Mouse (Mus musculus) hindbrain, postnatal 0 days (tissue): ENCODE results near the gene Trappc3. TPM values are rescaled to one million over a fixed set of nuclear protein-coding genes. Genes with fewer than 3 reads are reported as not detected.
A peak's percentile ranks its signal among the peaks of the same experiment; 100 is the strongest.

ENCODE experiments used
- ATAC-seq: fragments of 200-750 bp; cut with Nextera tagmentation; 2 replicates; pipeline ENCODE4 v1.8.0; 2017; ENCODE audit warnings: mild to moderate bottlenecking, moderate TSS enrichment, moderate library complexity
- DNase-seq: peaks from one replicate; pipeline ENCODE4 v3.0.0-alpha.2; 2015; ENCODE audit warnings: low spot score
- H3K27ac ChIP-seq: fragments of 300-500 bp; sonication (generic); 2 replicates; pipeline ENCODE4 v1.5.1; 2014; ENCODE audit warnings: mild to moderate bottlenecking
- H3K27me3 ChIP-seq: fragments of 300-500 bp; sonication (generic); 2 replicates; pipeline ENCODE4 v1.6.1; 2014; ENCODE audit warnings: low read length, mixed read lengths; ENCODE audit not compliant: insufficient read depth
- H3K36me3 ChIP-seq: fragments of 300-500 bp; sonication (generic); 2 replicates; pipeline ENCODE4 v1.6.1; 2014; ENCODE audit warnings: low read length, mixed read lengths; ENCODE audit not compliant: insufficient read depth
- H3K4me1 ChIP-seq: fragments of 300-500 bp; sonication (generic); 2 replicates; pipeline ENCODE4 v1.6.1; 2014; ENCODE audit warnings: antibody characterized with exemption, low read length, mixed read lengths; ENCODE audit not compliant: insufficient read depth
- H3K4me2 ChIP-seq: fragments of 300-500 bp; sonication (generic); 2 replicates; pipeline ENCODE4 v1.6.1; 2014; ENCODE audit warnings: low read depth, mild to moderate bottlenecking, low read length, moderate library complexity, mixed read lengths
- H3K4me3 ChIP-seq: fragments of 300-500 bp; sonication (generic); 2 replicates; pipeline ENCODE4 v1.5.1; 2014; ENCODE audit warnings: low read length
- H3K9ac ChIP-seq: fragments of 300-500 bp; sonication (generic); replicated peaks from 2 replicates; pipeline ENCODE4 v1.6.1; 2014; ENCODE audit warnings: mild to moderate bottlenecking, low read length, moderate library complexity, mixed read lengths
- H3K9me3 ChIP-seq: fragments of 300-500 bp; sonication (generic); 2 replicates; pipeline ENCODE4 v1.6.1; 2016; ENCODE audit warnings: low read length, mixed read lengths
- CTCF ChIP-seq: IDR thresholded peaks from 2 replicates; pipeline ENCODE4 v1.5.1; 2016; ENCODE audit warnings: antibody characterized with exemption, control low read depth, low read depth
- WGBS: fragments of 180-500 bp; shearing (Covaris S2); extraction: QIAGEN DNeasy Blood & Tissue Kit; methylation state at CpG from one replicate; pipeline ENCODE4 v1.1.7; 2014; 5-methylcytosine and 5-hydroxymethylcytosine counted together
- polyA plus RNA-seq: library from polyadenylated mRNA; unstranded; fragments of >200 nt; fragmentation: Nextera tagmentation; extraction: Ambion mirVana; gene quantifications from 2 replicates; pipeline ENCODE4 v1.2.1, GENCODE M21; 2015
- total RNA-seq: library from RNA; depleted of rRNA; stranded (reverse); fragments of >200 nt; gene quantifications from 2 replicates; pipeline ENCODE4 v1.2.3, GENCODE M21; 2014

Trappc3 gene
- total and polyA plus RNA-seq, 2 experiments from 2014 or later: 97.4 to 188 TPM

GRCm38 (mm10) chr4:126286492-126286891 lies 24.4 kb downstream of the Trappc3 start, which contains the start of gene Col8a2:
Gene Col8a2, plus strand, starts transcription at chr4:126286793.
- H3K4me1 ChIP-seq: no peaks in the 10 kb centered on the region
- WGBS: 5% methylated on average over 29 of the region's 42 CpGs
- DNase-seq: no peak
- TF ChIP-seq CTCF: no peak
- no peaks in the 10 kb centered on the region for H3K9me3 ChIP-seq
- ATAC-seq: no peak
- no peaks in the 10 kb centered on the region for H3K36me3 ChIP-seq
- H3K4me2 ChIP-seq: peak within 1 kb of the TSS; percentile 43
- peak within 1 kb of the TSS; percentile 27 for H3K4me3 ChIP-seq
- H3K9ac ChIP-seq: peak within 1 kb of the TSS; percentile 28; the same call in 1 of the 2 replicates
- peaks cover 13% of the 10 kb centered on the region for H3K27me3 ChIP-seq
- H3K27ac ChIP-seq: no peak within 1 kb of the TSS

- ATAC-seq (no peak), DNase-seq (no peak)
- WGBS: 23% methylated on average over 11 of the region's 11 CpGs
- Histone ChIP-seq H3K27me3 (peaks cover 13% of the 10 kb centered on the region), H3K27ac (no peak overlapping the region), H3K9ac (no peak overlapping the region), H3K4me2 (no peak overlapping the region), H3K4me1 (no peaks in the 10 kb centered on the region), H3K36me3 (no peaks in the 10 kb centered on the region), H3K4me3 (no peak overlapping the region), H3K9me3 (no peaks in the 10 kb centered on the region)
- TF ChIP-seq CTCF: no peak
These were observed 25.3 kb downstream of the Trappc3 start for GRCm38 (mm10) chr4:126287302-126287995.

- Histone ChIP-seq H3K36me3 (no peaks in the 10 kb centered on the region), H3K27ac (no peak overlapping the region), H3K9me3 (no peaks in the 10 kb centered on the region), H3K4me3 (no peak overlapping the region), H3K4me1 (no peaks in the 10 kb centered on the region), H3K9ac (no peak overlapping the region), H3K4me2 (no peak overlapping the region), H3K27me3 (peaks cover 13% of the 10 kb centered on the region)
- no peak for TF ChIP-seq CTCF
- DNase-seq: no peak
- ATAC-seq: no peak
- 30% methylated on average over 17 of the region's 17 CpGs for WGBS
These were observed 26.1 kb downstream of the Trappc3 start for GRCm38 (mm10) chr4:126288085-126288666.

- no peak overlapping the region for H3K27ac ChIP-seq
These were observed 28.2 kb downstream of the Trappc3 start for GRCm38 (mm10) chr4:126290314-126290713.

GRCm38 (mm10) chr4:126291196-126291595 lies 29.1 kb downstream of the Trappc3 start:
- 34% methylated on average over 13 of the region's 13 CpGs for WGBS
- peaks cover under 1% of the 10 kb centered on the region; the same call in 1 of the 2 replicates for H3K4me1 ChIP-seq
- no peak overlapping the region for H3K4me3 ChIP-seq
- H3K9me3 ChIP-seq: no peaks in the 10 kb centered on the region
- H3K9ac ChIP-seq: no peak overlapping the region
- ATAC-seq: no peak
- no peaks in the 10 kb centered on the region for H3K36me3 ChIP-seq
- peaks cover 7% of the 10 kb centered on the region for H3K27me3 ChIP-seq
- no peak for TF ChIP-seq CTCF
- H3K4me2 ChIP-seq: no peak overlapping the region
- DNase-seq: no peak
- no peak overlapping the region for H3K27ac ChIP-seq

More at GRCm38 (mm10) chr4:126290314-126290713, 28.2 kb downstream of the Trappc3 start:
- H3K9me3 ChIP-seq: no peaks in the 10 kb centered on the region
- H3K27me3 ChIP-seq: peaks cover 13% of the 10 kb centered on the region
- H3K4me2 ChIP-seq: no peak overlapping the region
- DNase-seq (no peak), ATAC-seq (no peak)
- no peaks in the 10 kb centered on the region for H3K4me1 ChIP-seq
- WGBS: 75% methylated on average over 8 of the region's 8 CpGs
- H3K36me3 ChIP-seq: no peaks in the 10 kb centered on the region
- H3K9ac ChIP-seq: no peak overlapping the region
- no peak for TF ChIP-seq CTCF
- no peak overlapping the region for H3K4me3 ChIP-seq

- 67% methylated on average over 6 of the region's 6 CpGs for WGBS
- Histone ChIP-seq H3K4me1 (peaks cover 9% of the 10 kb centered on the region; the same call in 1 of the 2 replicates), H3K27me3 (peaks cover 6% of the 10 kb centered on the region; the same call in 1 of the 2 replicates), H3K9ac (no peak overlapping the region), H3K9me3 (no peaks in the 10 kb centered on the region), H3K4me3 (no peak overlapping the region), H3K36me3 (no peaks in the 10 kb centered on the region), H3K4me2 (no peak overlapping the region), H3K27ac (no peak overlapping the region)
- TF ChIP-seq CTCF: no peak
- DNase-seq: no peak
- no peak for ATAC-seq
These were observed 33.0 kb downstream of the Trappc3 start for GRCm38 (mm10) chr4:126295152-126295551.

GRCm38 (mm10) chr4:126295937-126296336 lies 33.8 kb downstream of the Trappc3 start:
- Histone ChIP-seq H3K4me3 (no peak overlapping the region), H3K9me3 (no peaks in the 10 kb centered on the region), H3K27ac (no peak overlapping the region), H3K36me3 (no peaks in the 10 kb centered on the region), H3K4me2 (no peak overlapping the region), H3K27me3 (peaks cover 13% of the 10 kb centered on the region; the same call in 1 of the 2 replicates), H3K4me1 (peaks cover 11% of the 10 kb centered on the region), H3K9ac (no peak overlapping the region)
- WGBS: 48% methylated on average over 4 of the region's 4 CpGs
- ATAC-seq (no peak), DNase-seq (no peak)
- TF ChIP-seq CTCF: no peak
